Mouse (Mus musculus) myocyte (in vitro differentiated cells): ENCODE results near the gene Rc3h1.

ENCODE experiments used
- CEBPB ChIP-seq: IDR thresholded peaks from 2 replicates; pipeline ENCODE4 v1.6.1; 2011; ENCODE audit warnings: mild to moderate bottlenecking, moderate library complexity; ENCODE audit not compliant: poor library complexity, insufficient read depth, severe bottlenecking
- E2F4 ChIP-seq: IDR thresholded peaks from one replicate; pipeline ENCODE4 v1.6.1; 2011; ENCODE audit warnings: mild to moderate bottlenecking, control low read depth, moderate library complexity; ENCODE audit not compliant: insufficient read depth
- MAX ChIP-seq: IDR thresholded peaks from one replicate; pipeline ENCODE4 v1.6.1; 2011; ENCODE audit warnings: low read depth, mild to moderate bottlenecking, control low read depth
- MYOD1 ChIP-seq, 3 experiments: IDR thresholded peaks; one replicate each; pipeline ENCODE4 v1.6.1; 2011; ENCODE audit warnings: control low read depth in 2 of 3, low read depth in 2 of 3, mild to moderate bottlenecking in 2 of 3, moderate library complexity in 1 of 3; ENCODE audit not compliant: insufficient read length in 2 of 3, control insufficient read depth in 1 of 3
- POLR2A ChIP-seq: IDR thresholded peaks from one replicate; pipeline ENCODE4 v1.6.1; 2011; ENCODE audit warnings: low read depth, mild to moderate bottlenecking, control low read depth, moderate library complexity; ENCODE audit not compliant: insufficient read length
- POLR2AphosphoS2 ChIP-seq: IDR thresholded peaks from one replicate; pipeline ENCODE4 v1.6.1; 2011; ENCODE audit warnings: low read depth, control low read depth; ENCODE audit not compliant: insufficient read length
- REST ChIP-seq: IDR thresholded peaks from one replicate; pipeline ENCODE4 v1.6.1; 2011; ENCODE audit warnings: mild to moderate bottlenecking, control low read depth, moderate library complexity; ENCODE audit not compliant: insufficient read depth, insufficient read length
- SRF ChIP-seq: IDR thresholded peaks from one replicate; pipeline ENCODE4 v1.6.1; 2011; ENCODE audit warnings: low read depth; ENCODE audit not compliant: control insufficient read depth, insufficient read length
- TCF12 ChIP-seq: IDR thresholded peaks from one replicate; pipeline ENCODE4 v1.6.1; 2011; ENCODE audit warnings: mild to moderate bottlenecking, control low read depth; ENCODE audit not compliant: poor library complexity, insufficient read depth, severe bottlenecking
- USF1 ChIP-seq: IDR thresholded peaks from one replicate; pipeline ENCODE4 v1.6.1; 2011; ENCODE audit warnings: low read depth, mild to moderate bottlenecking, control low read depth, moderate library complexity

DNA sequence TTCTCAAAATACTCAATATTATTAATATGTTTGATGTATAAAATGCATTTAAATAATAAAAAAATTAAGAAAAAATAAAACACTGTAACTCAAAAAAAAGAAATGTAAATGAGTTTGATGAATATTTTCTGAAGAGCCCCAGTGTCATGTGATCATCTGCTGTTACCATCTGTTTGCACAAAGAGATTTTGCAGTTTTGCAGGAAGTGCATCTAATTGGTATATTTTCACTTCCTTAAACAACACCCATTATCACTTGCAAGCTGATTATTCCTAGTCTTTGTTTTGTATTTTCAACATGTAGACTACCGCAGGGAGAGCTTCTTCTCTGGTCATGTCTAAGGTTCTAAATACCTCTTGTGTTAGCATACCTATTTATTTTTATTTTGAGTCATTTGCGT, 45.1 kb upstream of the Rc3h1 start:
- TF ChIP-seq POLR2A (no peak), MAX (no peak), TCF12 (no peak), POLR2AphosphoS2 (no peak), E2F4 (no peak), REST (no peak), USF1 (no peak), MYOD1 (IDR thresholded peaks at IDR 0.05; ENCODE audit: control insufficient read depth in 1 of 3, insufficient read length in 2 of 3, low read depth in 2 of 3) (no peak), CEBPB (no peak), SRF (no peak)
